Mouse (Mus musculus) T-cell, adult 2 months (primary cell): Measurements from ENCODE around the gene Sycn.

Experiments
- DNase-seq: peaks from one replicate; pipeline ENCODE4 v3.0.0; 2022; ENCODE audit warnings: low spot score

Sycn gene

GRCm38 (mm10) chr7:28586663-28587411 lies 46.2 kb downstream of the Sycn start:
- no peak for DNase-seq

GRCm38 (mm10) chr7:28587644-28588043 lies 47.0 kb downstream of the Sycn start:
- DNase-seq: no peak
